Mouse (Mus musculus) CH12.LX (cell line): ENCODE data around the gene Tpi1. TPM values are rescaled to one million over a fixed set of nuclear protein-coding genes. Genes with fewer than 3 reads are reported as not detected.

Experiments
- DNase-seq: peaks from one replicate; pipeline ENCODE4 v3.0.0-alpha.2; 2013; ENCODE audit errors: extremely low read depth
- H3K27ac ChIP-seq: 2 replicates; pipeline ENCODE4 v1.5.1; 2012; ENCODE audit warnings: low read depth, mild to moderate bottlenecking, control low read depth, moderate library complexity; ENCODE audit not compliant: insufficient read depth
- H3K27me3 ChIP-seq: replicated peaks from 2 replicates; pipeline ENCODE3; 2012; ENCODE audit warnings: inconsistent platforms
- H3K36me3 ChIP-seq, 2 experiments: replicated peaks in 1 of 2; 2 replicates each; pipeline versions ENCODE3 to v1.6.1; 2012; ENCODE audit warnings: inconsistent platforms in 1 of 2, low read length in 1 of 2, mild to moderate bottlenecking in 1 of 2, mixed read lengths in 1 of 2, moderate library complexity in 1 of 2; ENCODE audit not compliant: control insufficient read depth in 1 of 2, insufficient read depth in 1 of 2
- H3K4me1 ChIP-seq, 2 experiments: 2 replicates each; pipeline ENCODE4 v1.6.1; 2012; ENCODE audit warnings: inconsistent platforms in 1 of 2, moderate library complexity in 1 of 2; ENCODE audit not compliant: insufficient read depth in 2 of 2, control insufficient read depth in 1 of 2
- H3K4me2 ChIP-seq: 2 replicates; pipeline ENCODE4 v1.6.1; 2012; ENCODE audit warnings: low read depth, mild to moderate bottlenecking, control low read depth; ENCODE audit not compliant: poor library complexity, insufficient read depth, severe bottlenecking
- H3K4me3 ChIP-seq, 3 experiments: fragments of 150-350 bp in 1 of 3; sonication (generic) in 1 of 3; replicated peaks in 1 of 3; 2 replicates each; pipeline versions ENCODE3 to v1.5.1; 2011 to 2012; ENCODE audit warnings: low read depth in 2 of 3, low read length in 2 of 3, mild to moderate bottlenecking in 2 of 3, moderate library complexity in 2 of 3, control low read depth in 1 of 3, improper control_type of control experiment in 1 of 3, inconsistent platforms in 1 of 3, mixed read lengths in 1 of 3; ENCODE audit not compliant: poor library complexity in 1 of 3
- H3K79me2 ChIP-seq: replicated peaks from 2 replicates; pipeline ENCODE4 v1.6.1; 2012; ENCODE audit warnings: mild to moderate bottlenecking, moderate library complexity; ENCODE audit not compliant: control insufficient read depth, poor library complexity, insufficient read depth, severe bottlenecking; ENCODE audit errors: extremely low read depth
- H3K9ac ChIP-seq: 2 replicates; pipeline ENCODE4 v1.6.1; 2012; ENCODE audit warnings: low read depth, mild to moderate bottlenecking, control low read depth, moderate library complexity; ENCODE audit not compliant: insufficient read depth
- H3K9me3 ChIP-seq: replicated peaks from 2 replicates; pipeline ENCODE3; 2012; ENCODE audit warnings: low read length, inconsistent platforms, mixed read lengths
- BHLHE40 ChIP-seq: IDR thresholded peaks from 2 replicates; pipeline ENCODE4 v1.6.1; 2011; ENCODE audit warnings: mild to moderate bottlenecking, low read depth, low read length, improper control_type of control experiment
- CHD1 ChIP-seq: IDR thresholded peaks from 2 replicates; pipeline ENCODE4 v1.6.1; 2012; ENCODE audit warnings: low read depth, low read length, improper control_type of control experiment, inconsistent platforms
- CTCF ChIP-seq, 2 experiments: IDR thresholded peaks in 1 of 2; conservative IDR thresholded peaks in 1 of 2; 2 replicates each; pipeline ENCODE4 v1.5.1; 2011 to 2012; ENCODE audit warnings: low read depth in 2 of 2, low read length in 2 of 2, improper control_type of control experiment in 1 of 2, inconsistent platforms in 1 of 2, mild to moderate bottlenecking in 1 of 2, moderate library complexity in 1 of 2
- ELF1 ChIP-seq: IDR thresholded peaks from 2 replicates; pipeline ENCODE4 v1.6.1; 2014; ENCODE audit warnings: low read depth, mild to moderate bottlenecking, inconsistent platforms, low read length, improper control_type of control experiment
- EP300 ChIP-seq: IDR thresholded peaks from 2 replicates; pipeline ENCODE4 v1.6.1; 2011; ENCODE audit warnings: low read length, improper control_type of control experiment
- HCFC1 ChIP-seq: IDR thresholded peaks from 2 replicates; pipeline ENCODE4 v1.6.1; 2012; ENCODE audit warnings: low read depth, mild to moderate bottlenecking, inconsistent platforms, low read length, improper control_type of control experiment
- IRF4 ChIP-seq: IDR thresholded peaks from 2 replicates; pipeline ENCODE4 v1.6.1; 2014; ENCODE audit warnings: low read depth, mild to moderate bottlenecking, inconsistent platforms, low read length, improper control_type of control experiment
- KAT2A ChIP-seq: IDR thresholded peaks from 2 replicates; pipeline ENCODE4 v1.6.1; 2012; ENCODE audit warnings: low read length, improper control_type of control experiment, inconsistent platforms; ENCODE audit not compliant: insufficient replicate concordance
- MAFK ChIP-seq: IDR thresholded peaks from 2 replicates; pipeline ENCODE4 v1.6.1; 2011; ENCODE audit warnings: low read length, improper control_type of control experiment; ENCODE audit not compliant: insufficient replicate concordance
- MAX ChIP-seq: IDR thresholded peaks from 2 replicates; pipeline ENCODE4 v1.6.1; 2011; ENCODE audit warnings: low read length, improper control_type of control experiment
- MYC ChIP-seq: IDR thresholded peaks from 2 replicates; pipeline ENCODE4 v1.6.1; 2011; ENCODE audit warnings: low read depth, mild to moderate bottlenecking, improper control_type of control experiment, low read length
- NRF1 ChIP-seq: IDR thresholded peaks from 2 replicates; pipeline ENCODE4 v1.6.1; 2014; ENCODE audit warnings: low read depth, mild to moderate bottlenecking, inconsistent platforms, low read length, improper control_type of control experiment, moderate library complexity
- PAX5 ChIP-seq: IDR thresholded peaks from 2 replicates; pipeline ENCODE4 v1.6.1; 2012; ENCODE audit warnings: low read length, inconsistent platforms, mixed read lengths
- POLR2A ChIP-seq: IDR thresholded peaks from 2 replicates; pipeline ENCODE4 v1.6.1; 2011; ENCODE audit warnings: low read depth, mild to moderate bottlenecking, improper control_type of control experiment, low read length
- POLR2AphosphoS2 ChIP-seq: IDR thresholded peaks from 2 replicates; pipeline ENCODE4 v1.6.1; 2011; ENCODE audit warnings: low read depth, low read length, improper control_type of control experiment
- RCOR1 ChIP-seq: conservative IDR thresholded peaks from 2 replicates; pipeline ENCODE4 v1.6.1; 2012; ENCODE audit warnings: low read depth, mild to moderate bottlenecking, inconsistent platforms, low read length, improper control_type of control experiment
- SIN3A ChIP-seq: IDR thresholded peaks from 2 replicates; pipeline ENCODE4 v1.6.1; 2012; ENCODE audit warnings: low read length, improper control_type of control experiment, inconsistent platforms
- SMC3 ChIP-seq: IDR thresholded peaks from 2 replicates; pipeline ENCODE4 v1.6.1; 2011; ENCODE audit warnings: low read depth, low read length, improper control_type of control experiment
- TBP ChIP-seq: conservative IDR thresholded peaks from 2 replicates; pipeline ENCODE4 v1.6.1; 2011; ENCODE audit warnings: low read depth, low read length, improper control_type of control experiment
- USF1 ChIP-seq: IDR thresholded peaks from 2 replicates; pipeline ENCODE4 v1.6.1; 2014; ENCODE audit warnings: low read depth, mild to moderate bottlenecking, inconsistent platforms, low read length, improper control_type of control experiment
- ZMIZ1 ChIP-seq: IDR thresholded peaks from 2 replicates; pipeline ENCODE4 v1.6.1; 2012; ENCODE audit warnings: low read depth, mild to moderate bottlenecking, inconsistent platforms, low read length, improper control_type of control experiment
- dilution Hi-C: fragments of 300-500 bp; cut with MboI; formaldehyde crosslinking; loops from 2 replicates; pipeline ENCODE4 v1.14.3; 2020; ENCODE audit warnings: low sequenced_read_pairs; ENCODE audit not compliant: extremely low pct_unique_long_range_greater_than_20kb, extremely low pct_ligation_motif_present
- in situ Hi-C: fragments of 300-500 bp; cut with MboI; formaldehyde crosslinking; loops from 3 replicates; pipeline ENCODE4 v1.14.3; 2019; ENCODE audit warnings: low sequenced_read_pairs, low pct_ligation_motif_present, low pct_unique_long_range_greater_than_20kb, mixed read lengths
- polyA plus RNA-seq: library from polyadenylated mRNA; unstranded; fragments of >175 nt; gene quantifications from 2 replicates; pipeline ENCODE4 v1.2.1, GENCODE M21; 2012; ENCODE audit warnings: low read depth; ENCODE audit not compliant: insufficient read length
- total RNA-seq, 2 experiments: library from RNA; depleted of rRNA; stranded (reverse); fragments of 300-350 nt in 1 of 2; fragments of >200 nt in 1 of 2; gene quantifications; 2 replicates each; pipeline ENCODE4 v1.2.3; 2012 to 2014

Tpi1 gene
- total and polyA plus RNA-seq, 3 experiments, result 758 to 1,645 (median 1,303) TPM

DNA sequence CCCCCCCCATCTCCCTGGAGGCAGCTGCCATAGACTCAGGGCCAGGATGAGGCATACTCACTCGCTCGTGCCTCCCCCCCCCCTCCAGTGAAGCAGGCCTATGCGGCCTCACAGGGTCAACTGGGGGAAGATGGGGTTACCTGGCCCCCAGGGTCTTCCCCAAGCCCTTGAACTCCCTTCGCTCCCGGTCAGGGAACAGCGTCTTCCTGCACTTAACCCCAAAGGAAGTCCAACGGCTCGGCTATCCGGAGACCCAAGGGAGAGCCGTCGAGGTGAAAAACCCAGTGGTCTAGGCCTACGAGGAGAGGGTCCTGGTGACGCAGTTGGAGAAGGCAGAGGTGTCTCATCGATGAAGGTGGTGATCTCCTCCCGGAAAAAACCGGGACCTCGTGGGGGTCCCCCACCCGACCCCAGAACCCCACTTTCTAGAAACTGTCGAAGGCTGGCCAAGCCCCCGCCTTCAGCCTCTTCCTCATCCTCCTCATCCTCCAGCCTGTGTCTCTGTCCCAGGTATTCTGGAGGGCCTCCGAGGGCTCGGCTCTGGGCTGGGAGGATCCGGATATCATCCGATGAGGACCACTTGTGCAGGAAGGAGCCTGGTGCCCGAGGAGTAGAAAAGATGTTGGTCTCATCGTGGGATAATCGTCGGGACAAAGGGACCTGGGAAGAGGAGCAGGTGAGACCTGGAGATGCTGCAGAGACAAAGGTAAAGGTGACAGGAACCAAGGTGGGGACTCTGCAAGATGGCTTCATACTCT, 44.6 kb upstream of the Tpi1 start:
- in situ Hi-C loops (loop anchor here (25.0 kb wide), 1 partner anchor 179 kb away; the partner anchor contains the start of genes Acrbp and Ing4), dilution Hi-C loops (no loop called here)
- DNase-seq, result no peak
- no peak overlapping the region for H3K4me2 ChIP-seq
- H3K27me3 ChIP-seq, result peaks cover 28% of the 10 kb centered on the region
- no peak overlapping the region for H3K4me3 ChIP-seq
- H3K27ac ChIP-seq, result no peak overlapping the region
- no peaks in the 10 kb centered on the region for H3K79me2 ChIP-seq
- peaks cover 23 to 30% of the 10 kb centered on the region in 2 experiments for H3K4me1 ChIP-seq
- H3K9ac ChIP-seq, result no peak overlapping the region
- H3K9me3 ChIP-seq, result no peaks in the 10 kb centered on the region
- H3K36me3 ChIP-seq, result no peaks in the 10 kb centered on the region
- no peak for TF ChIP-seq ZMIZ1
- TF ChIP-seq POLR2A, result no peak
- TF ChIP-seq, all 38 proteins: peak for 0

- in situ Hi-C loops, result loop anchor here (25.0 kb wide), 1 partner anchor 179 kb away; the partner anchor contains the start of genes Acrbp and Ing4
- dilution Hi-C loops, result no loop called here
- Histone ChIP-seq H3K36me3 (no peaks in the 10 kb centered on the region), H3K9ac (no peak overlapping the region), H3K4me1 (peaks cover 19 to 27% of the 10 kb centered on the region in 2 experiments), H3K79me2 (no peaks in the 10 kb centered on the region), H3K27me3 (peaks cover 32% of the 10 kb centered on the region), H3K27ac (no peak overlapping the region), H3K9me3 (no peaks in the 10 kb centered on the region), H3K4me3 (no peak overlapping the region), H3K4me2 (no peak overlapping the region)
- TF ChIP-seq ELF1 (no peak), POLR2AphosphoS2 (no peak), IRF4 (no peak), NRF1 (no peak), MYC (no peak), RCOR1 (no peak), SIN3A (no peak), EP300 (no peak), SMC3 (no peak), CTCF (conservative IDR thresholded peaks at IDR 0.05 in 1 of 2, IDR thresholded peaks at IDR 0.05 in 1 of 2; ENCODE audit: low read depth in 2 of 2, low read length in 2 of 2) (no peak), PAX5 (no peak), CHD1 (no peak), MAFK (no peak), BHLHE40 (no peak), MAX (no peak), HCFC1 (no peak), POLR2A (no peak), USF1 (no peak), KAT2A (no peak), TBP (no peak)
- no peak for DNase-seq
These were observed 43.9 kb upstream of the Tpi1 start for GRCm38 (mm10) chr6:124857840-124858530.
